Mouse (Mus musculus) thymus, postnatal 4 days (tissue): ENCODE data around the gene Ip6k3.

Source experiments
- DNase-seq: peaks from one replicate; pipeline ENCODE4 v3.0.0; 2021

Ip6k3 gene

GRCm38 (mm10) chr17:27167545-27167944 is at the start of gene Ip6k3:
Gene Ip6k3, minus strand, starts transcription at chr17:27167795.
- no peak for DNase-seq

- peak; percentile 37 for DNase-seq
Observed at GRCm38 (mm10) chr17:27212768-27213525, 45.4 kb upstream of the Ip6k3 start.

- no peak for DNase-seq
Observed at GRCm38 (mm10) chr17:27212006-27212405, 44.4 kb upstream of the Ip6k3 start.

- no peak for DNase-seq
Observed at GRCm38 (mm10) chr17:27207113-27207707, 39.6 kb upstream of the Ip6k3 start.

- peak; percentile 99 for DNase-seq
Observed at GRCm38 (mm10) chr17:27204075-27204909, 36.7 kb upstream of the Ip6k3 start, which contains the start of gene Lemd2. Gene Lemd2, minus strand, starts transcription at chr17:27204469.

GRCm38 (mm10) chr17:27203358-27204074 is 35.9 kb upstream of the Ip6k3 start:
- peak; percentile 61 for DNase-seq

- no peak for DNase-seq
Observed at GRCm38 (mm10) chr17:27202919-27203357, 35.3 kb upstream of the Ip6k3 start.

GRCm38 (mm10) chr17:27201981-27202380 is 34.4 kb upstream of the Ip6k3 start:
- peak; percentile 38 for DNase-seq

GRCm38 (mm10) chr17:27200801-27201200 is 33.2 kb upstream of the Ip6k3 start:
- no peak for DNase-seq

- no peak for DNase-seq
Observed at GRCm38 (mm10) chr17:27199864-27200263, 32.3 kb upstream of the Ip6k3 start.

GRCm38 (mm10) chr17:27199205-27199604 is 31.6 kb upstream of the Ip6k3 start:
- DNase-seq, result no peak

- DNase-seq, result no peak
Observed at GRCm38 (mm10) chr17:27196206-27196605, 28.6 kb upstream of the Ip6k3 start.

GRCm38 (mm10) chr17:27194258-27195185 is 26.9 kb upstream of the Ip6k3 start:
- no peak for DNase-seq

- DNase-seq, result no peak
Observed at GRCm38 (mm10) chr17:27191804-27192203, 24.2 kb upstream of the Ip6k3 start.

GRCm38 (mm10) chr17:27191189-27191588 is 23.6 kb upstream of the Ip6k3 start:
- no peak for DNase-seq

- DNase-seq, result peak; percentile 80
Observed at GRCm38 (mm10) chr17:27189640-27190216, 22.1 kb upstream of the Ip6k3 start.

- DNase-seq, result no peak
Observed at GRCm38 (mm10) chr17:27188883-27189282, 21.3 kb upstream of the Ip6k3 start.

- no peak for DNase-seq
Observed at GRCm38 (mm10) chr17:27187059-27187458, 19.5 kb upstream of the Ip6k3 start.

- no peak for DNase-seq
Observed at GRCm38 (mm10) chr17:27186068-27186467, 18.5 kb upstream of the Ip6k3 start.

- DNase-seq, result no peak
Observed at GRCm38 (mm10) chr17:27183667-27184292, 16.2 kb upstream of the Ip6k3 start.

GRCm38 (mm10) chr17:27182401-27182800 is 14.8 kb upstream of the Ip6k3 start:
- DNase-seq, result no peak
